Mouse (Mus musculus): ENCODE results near the gene Pgd. TPM values are rescaled to one million over a fixed set of nuclear protein-coding genes. Genes with fewer than 3 reads are reported as not detected.
"Not testable (repeated sequence)": the region's sequence is repeated elsewhere in the genome, so short reads cannot be mapped to it uniquely, and the experiment has no call there.

Gene Pgd
- 100 to 1,000 TPM; 225 to 340 TPM for total RNA-seq (2021)
- polyA plus RNA-seq (2012; rRNA removed), result 201 and 255 TPM in 2 replicates
- long read RNA-seq, transcript Pgd-201 (13 exons, 2,218 nt), result major isoform, 184 of 211 reads
- long read RNA-seq, partial matches to known transcripts, result 22 of 211 reads
- long read RNA-seq, other reads (novel, unspliced or antisense), result 5 of 211 reads

GRCm38 (mm10) chr4:149166215-149166946, at the start of gene Pgd:
Gene Pgd, minus strand, starts transcription at chr4:149166771.
- peak; percentile 98 for DNase-seq

GRCm38 (mm10) chr4:149215982-149216381, 49.4 kb upstream of the Pgd start:
- no peak for DNase-seq

GRCm38 (mm10) chr4:149215397-149215796, 48.8 kb upstream of the Pgd start:
- DNase-seq, result peak; percentile 33

GRCm38 (mm10) chr4:149214468-149214867, 47.9 kb upstream of the Pgd start:
- DNase-seq, result not testable (repeated sequence)

GRCm38 (mm10) chr4:149213466-149213865, 46.9 kb upstream of the Pgd start:
- DNase-seq, result peak; percentile 68

GRCm38 (mm10) chr4:149211441-149211840, 44.9 kb upstream of the Pgd start:
- not testable (repeated sequence) for DNase-seq

GRCm38 (mm10) chr4:149202467-149202866, 35.9 kb upstream of the Pgd start:
- DNase-seq, result no peak

GRCm38 (mm10) chr4:149201110-149201509, 34.5 kb upstream of the Pgd start:
- no peak for DNase-seq

GRCm38 (mm10) chr4:149197180-149197579, 30.6 kb upstream of the Pgd start:
- no peak for DNase-seq

GRCm38 (mm10) chr4:149191103-149191502, 24.5 kb upstream of the Pgd start:
- DNase-seq, result no peak

GRCm38 (mm10) chr4:149188563-149188962, 22.0 kb upstream of the Pgd start:
- no peak for DNase-seq

- DNase-seq, result no peak
Measured at GRCm38 (mm10) chr4:149182755-149183154, 16.2 kb upstream of the Pgd start.

GRCm38 (mm10) chr4:149182192-149182591, 15.6 kb upstream of the Pgd start:
- no peak for DNase-seq

- DNase-seq, result no peak
Measured at GRCm38 (mm10) chr4:149179573-149179972, 13.0 kb upstream of the Pgd start.

- DNase-seq, result no peak
Measured at GRCm38 (mm10) chr4:149179160-149179559, 12.6 kb upstream of the Pgd start.

GRCm38 (mm10) chr4:149178328-149178727, 11.8 kb upstream of the Pgd start:
- DNase-seq, result no peak

GRCm38 (mm10) chr4:149177046-149177445, 10.5 kb upstream of the Pgd start:
- no peak for DNase-seq

- DNase-seq, result no peak
Measured at GRCm38 (mm10) chr4:149176645-149177044, 10.1 kb upstream of the Pgd start.

- no peak for DNase-seq
Measured at GRCm38 (mm10) chr4:149173661-149174060, 7.1 kb upstream of the Pgd start.

- peak; percentile 49 for DNase-seq
Measured at GRCm38 (mm10) chr4:149172666-149173065, 6.1 kb upstream of the Pgd start.

GRCm38 (mm10) chr4:149172083-149172482, 5.5 kb upstream of the Pgd start:
- DNase-seq, result no peak

GRCm38 (mm10) chr4:149171581-149171981, 5.0 kb upstream of the Pgd start:
- peak; percentile 70 for DNase-seq

GRCm38 (mm10) chr4:149170394-149170931, 3.9 kb upstream of the Pgd start:
- DNase-seq, result peak; percentile 58

- not testable (repeated sequence) for DNase-seq
Measured at GRCm38 (mm10) chr4:149169926-149170325, 3.4 kb upstream of the Pgd start.
